Mouse (Mus musculus): ENCODE data around the gene Hsd17b1. TPM values are rescaled to one million over a fixed set of nuclear protein-coding genes. Genes with fewer than 3 reads are reported as not detected.

The Hsd17b1 gene
- polyA plus RNA-seq, 1 experiment from 2014 or later, result not detected

- H3K4me2 ChIP-seq (ENCODE audit: low read depth, low read length), result no peak overlapping the region
- H3K9ac ChIP-seq (replicated peaks; ENCODE audit: low read length), result no peak overlapping the region
- H3K27me3 ChIP-seq (ENCODE audit: control insufficient read depth, insufficient read depth, low read length), result no peaks in the 10 kb centered on the region
- no peak overlapping the region for H3K27ac ChIP-seq (replicated peaks; ENCODE audit: low read depth, low read length)
- DNase-seq (ENCODE audit: low spot score), result no peak
- H3K4me1 ChIP-seq (ENCODE audit: control insufficient read depth, insufficient read depth, low read length), result no peaks in the 10 kb centered on the region
- no peak overlapping the region for H3K4me3 ChIP-seq (ENCODE audit: low read depth, low read length)
- 85% methylated on average over 10 of the region's 10 CpGs for WGBS
- no peak for ATAC-seq (replicated peaks; ENCODE audit: insufficient number of reproducible peaks, low FRiP score, low TSS enrichment, low read depth)
- no peaks in the 10 kb centered on the region; the same call in 1 of the 2 replicates for H3K36me3 ChIP-seq (replicated peaks; ENCODE audit: control insufficient read depth, insufficient read depth, low read depth, low read length)
- no peaks in the 10 kb centered on the region for H3K9me3 ChIP-seq (replicated peaks; ENCODE audit: control insufficient read depth, low read length)
Observed at GRCm38 (mm10) chr11:101037795-101038194, 40.4 kb upstream of the Hsd17b1 start.

- no peak overlapping the region for H3K4me2 ChIP-seq (ENCODE audit: low read depth, low read length)
- no peaks in the 10 kb centered on the region for H3K9me3 ChIP-seq (replicated peaks; ENCODE audit: control insufficient read depth, low read length)
- ATAC-seq (replicated peaks; ENCODE audit: insufficient number of reproducible peaks, low FRiP score, low TSS enrichment, low read depth) (no peak), DNase-seq (ENCODE audit: low spot score) (no peak)
- WGBS, result 87% methylated on average over 4 of the region's 4 CpGs
- H3K4me1 ChIP-seq (ENCODE audit: control insufficient read depth, insufficient read depth, low read length), result no peaks in the 10 kb centered on the region
- H3K27me3 ChIP-seq (ENCODE audit: control insufficient read depth, insufficient read depth, low read length), result no peaks in the 10 kb centered on the region
- H3K36me3 ChIP-seq (replicated peaks; ENCODE audit: control insufficient read depth, insufficient read depth, low read depth, low read length), result peaks cover 9% of the 10 kb centered on the region; the same call in 1 of the 2 replicates
- no peak overlapping the region for H3K4me3 ChIP-seq (ENCODE audit: low read depth, low read length)
- no peak overlapping the region for H3K9ac ChIP-seq (replicated peaks; ENCODE audit: low read length)
- H3K27ac ChIP-seq (replicated peaks; ENCODE audit: low read depth, low read length), result no peak overlapping the region
Observed at GRCm38 (mm10) chr11:101045826-101046225, 32.4 kb upstream of the Hsd17b1 start.

GRCm38 (mm10) chr11:101046440-101046839 is 31.8 kb upstream of the Hsd17b1 start:
- H3K9me3 ChIP-seq (replicated peaks; ENCODE audit: control insufficient read depth, low read length), result no peaks in the 10 kb centered on the region
- H3K4me3 ChIP-seq (ENCODE audit: low read depth, low read length), result no peak overlapping the region
- no peak overlapping the region for H3K4me2 ChIP-seq (ENCODE audit: low read depth, low read length)
- DNase-seq (ENCODE audit: low spot score) (no peak), ATAC-seq (replicated peaks; ENCODE audit: insufficient number of reproducible peaks, low FRiP score, low TSS enrichment, low read depth) (no peak)
- WGBS, result 66% methylated on average over 9 of the region's 9 CpGs
- no peaks in the 10 kb centered on the region for H3K27me3 ChIP-seq (ENCODE audit: control insufficient read depth, insufficient read depth, low read length)
- no peak overlapping the region for H3K27ac ChIP-seq (replicated peaks; ENCODE audit: low read depth, low read length)
- H3K9ac ChIP-seq (replicated peaks; ENCODE audit: low read length), result no peak overlapping the region
- H3K4me1 ChIP-seq (ENCODE audit: control insufficient read depth, insufficient read depth, low read length), result no peaks in the 10 kb centered on the region
- peaks cover 9% of the 10 kb centered on the region; the same call in 1 of the 2 replicates for H3K36me3 ChIP-seq (replicated peaks; ENCODE audit: control insufficient read depth, insufficient read depth, low read depth, low read length)

GRCm38 (mm10) chr11:101047502-101047901 is 30.7 kb upstream of the Hsd17b1 start:
- Histone ChIP-seq H3K9ac (replicated peaks; ENCODE audit: low read length) (no peak overlapping the region), H3K4me3 (ENCODE audit: low read depth, low read length) (no peak overlapping the region), H3K4me2 (ENCODE audit: low read depth, low read length) (no peak overlapping the region), H3K9me3 (replicated peaks; ENCODE audit: control insufficient read depth, low read length) (no peaks in the 10 kb centered on the region), H3K27me3 (ENCODE audit: control insufficient read depth, insufficient read depth, low read length) (no peaks in the 10 kb centered on the region), H3K27ac (replicated peaks; ENCODE audit: low read depth, low read length) (no peak overlapping the region), H3K36me3 (replicated peaks; ENCODE audit: control insufficient read depth, insufficient read depth, low read depth, low read length) (peaks cover 9% of the 10 kb centered on the region; the same call in 1 of the 2 replicates), H3K4me1 (ENCODE audit: control insufficient read depth, insufficient read depth, low read length) (no peaks in the 10 kb centered on the region)
- ATAC-seq (replicated peaks; ENCODE audit: insufficient number of reproducible peaks, low FRiP score, low TSS enrichment, low read depth) (no peak), DNase-seq (ENCODE audit: low spot score) (no peak)
- WGBS, result 90% methylated on average over 3 of the region's 3 CpGs

- Histone ChIP-seq H3K4me2 (ENCODE audit: low read depth, low read length) (no peak overlapping the region), H3K36me3 (replicated peaks; ENCODE audit: control insufficient read depth, insufficient read depth, low read depth, low read length) (peaks cover 2% of the 10 kb centered on the region; the same call in 1 of the 2 replicates), H3K4me3 (ENCODE audit: low read depth, low read length) (no peak overlapping the region), H3K27ac (replicated peaks; ENCODE audit: low read depth, low read length) (no peak overlapping the region), H3K27me3 (ENCODE audit: control insufficient read depth, insufficient read depth, low read length) (no peaks in the 10 kb centered on the region), H3K4me1 (ENCODE audit: control insufficient read depth, insufficient read depth, low read length) (no peaks in the 10 kb centered on the region), H3K9ac (replicated peaks; ENCODE audit: low read length) (no peak overlapping the region), H3K9me3 (replicated peaks; ENCODE audit: control insufficient read depth, low read length) (no peaks in the 10 kb centered on the region)
- 90% methylated on average over 9 of the region's 9 CpGs for WGBS
- DNase-seq (ENCODE audit: low spot score) (no peak), ATAC-seq (replicated peaks; ENCODE audit: insufficient number of reproducible peaks, low FRiP score, low TSS enrichment, low read depth) (no peak)
Observed at GRCm38 (mm10) chr11:101050359-101050758, 27.9 kb upstream of the Hsd17b1 start.

GRCm38 (mm10) chr11:101051051-101051493 is 27.1 kb upstream of the Hsd17b1 start:
- no peak for ATAC-seq (replicated peaks; ENCODE audit: insufficient number of reproducible peaks, low FRiP score, low TSS enrichment, low read depth)

GRCm38 (mm10) chr11:101051617-101052016 is 26.6 kb upstream of the Hsd17b1 start:
- Histone ChIP-seq H3K4me1 (ENCODE audit: control insufficient read depth, insufficient read depth, low read length) (no peaks in the 10 kb centered on the region), H3K9ac (replicated peaks; ENCODE audit: low read length) (no peak overlapping the region), H3K4me2 (ENCODE audit: low read depth, low read length) (no peak overlapping the region), H3K4me3 (ENCODE audit: low read depth, low read length) (no peak overlapping the region), H3K9me3 (replicated peaks; ENCODE audit: control insufficient read depth, low read length) (no peaks in the 10 kb centered on the region), H3K36me3 (replicated peaks; ENCODE audit: control insufficient read depth, insufficient read depth, low read depth, low read length) (peaks cover 2% of the 10 kb centered on the region; the same call in 1 of the 2 replicates), H3K27ac (replicated peaks; ENCODE audit: low read depth, low read length) (no peak overlapping the region), H3K27me3 (ENCODE audit: control insufficient read depth, insufficient read depth, low read length) (no peaks in the 10 kb centered on the region)
- WGBS, result 85% methylated on average over 8 of the region's 8 CpGs
- no peak for DNase-seq (ENCODE audit: low spot score)
- no peak for ATAC-seq (replicated peaks; ENCODE audit: insufficient number of reproducible peaks, low FRiP score, low TSS enrichment, low read depth)

More at GRCm38 (mm10) chr11:101051051-101051493, 27.1 kb upstream of the Hsd17b1 start:
- 89% methylated on average over 6 of the region's 6 CpGs for WGBS
- Histone ChIP-seq H3K4me2 (ENCODE audit: low read depth, low read length) (no peak overlapping the region), H3K27me3 (ENCODE audit: control insufficient read depth, insufficient read depth, low read length) (no peaks in the 10 kb centered on the region), H3K9ac (replicated peaks; ENCODE audit: low read length) (no peak overlapping the region), H3K4me3 (ENCODE audit: low read depth, low read length) (no peak overlapping the region), H3K9me3 (replicated peaks; ENCODE audit: control insufficient read depth, low read length) (no peaks in the 10 kb centered on the region), H3K27ac (replicated peaks; ENCODE audit: low read depth, low read length) (no peak overlapping the region), H3K36me3 (replicated peaks; ENCODE audit: control insufficient read depth, insufficient read depth, low read depth, low read length) (peaks cover 2% of the 10 kb centered on the region; the same call in 1 of the 2 replicates), H3K4me1 (ENCODE audit: control insufficient read depth, insufficient read depth, low read length) (no peaks in the 10 kb centered on the region)
- no peak for DNase-seq (ENCODE audit: low spot score)

GRCm38 (mm10) chr11:101052751-101053473 is 25.3 kb upstream of the Hsd17b1 start:
- 90% methylated on average over 10 of the region's 10 CpGs for WGBS
- no peak overlapping the region for H3K9ac ChIP-seq (replicated peaks; ENCODE audit: low read length)
- no peaks in the 10 kb centered on the region for H3K9me3 ChIP-seq (replicated peaks; ENCODE audit: control insufficient read depth, low read length)
- no peak for ATAC-seq (replicated peaks; ENCODE audit: insufficient number of reproducible peaks, low FRiP score, low TSS enrichment, low read depth)
- no peak overlapping the region for H3K27ac ChIP-seq (replicated peaks; ENCODE audit: low read depth, low read length)
- H3K27me3 ChIP-seq (ENCODE audit: control insufficient read depth, insufficient read depth, low read length), result no peaks in the 10 kb centered on the region
- DNase-seq (ENCODE audit: low spot score), result no peak
- H3K4me2 ChIP-seq (ENCODE audit: low read depth, low read length), result no peak overlapping the region
- no peak overlapping the region for H3K4me3 ChIP-seq (ENCODE audit: low read depth, low read length)
- H3K36me3 ChIP-seq (replicated peaks; ENCODE audit: control insufficient read depth, insufficient read depth, low read depth, low read length), result peaks cover 2% of the 10 kb centered on the region; the same call in 1 of the 2 replicates
- no peaks in the 10 kb centered on the region for H3K4me1 ChIP-seq (ENCODE audit: control insufficient read depth, insufficient read depth, low read length)
